Mouse (Mus musculus) adipocyte (in vitro differentiated cells): Measurements from ENCODE around the gene Htr2b.

Source experiments
- DNase-seq: peaks from one replicate; pipeline ENCODE4 v3.0.0-alpha.2; 2016; ENCODE audit warnings: low spot score

Gene Htr2b

DNA sequence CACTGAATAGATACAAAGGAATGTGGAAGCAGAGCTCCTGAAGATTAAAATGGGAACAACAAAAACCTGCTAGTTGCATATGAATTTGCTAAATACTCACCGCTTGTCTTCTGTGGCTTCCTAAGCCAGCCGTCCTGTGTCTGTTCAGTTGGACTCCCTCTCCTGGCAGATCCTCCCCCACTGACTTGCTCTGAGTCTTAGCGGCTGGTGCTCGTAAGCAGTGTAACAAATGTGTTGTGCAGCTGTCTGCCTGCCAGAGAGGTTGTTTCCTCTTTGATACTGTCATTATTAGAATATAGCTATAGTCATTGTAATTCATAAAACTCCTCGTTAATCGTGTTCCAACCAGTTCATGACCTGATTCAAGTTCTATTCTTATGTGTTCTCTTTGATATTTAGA lies at the start of gene Htr2b:
Gene Htr2b, minus strand, starts transcription at position 192 of the 400 bp plus-strand sequence.
- DNase-seq, result peak; percentile 5

DNA sequence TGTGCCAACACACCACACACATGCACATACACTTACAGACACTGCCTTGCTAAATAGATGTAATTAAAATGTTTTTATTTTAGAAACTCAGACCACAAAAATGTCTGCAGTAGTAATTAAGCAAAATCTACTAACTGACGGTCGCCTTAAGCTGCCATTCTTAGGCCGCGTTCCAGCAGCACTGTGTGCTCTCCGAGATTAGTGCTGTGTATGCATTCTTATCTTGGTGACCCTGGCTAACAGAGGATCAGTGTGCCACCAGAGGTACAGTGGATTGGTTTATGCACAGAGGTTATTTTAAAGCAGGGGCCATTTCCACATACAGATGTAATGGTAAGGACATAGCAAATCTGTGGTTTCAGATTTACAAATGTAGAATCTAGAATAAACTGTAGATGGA lies 49.3 kb upstream of the Htr2b start:
- DNase-seq, result no peak

DNA sequence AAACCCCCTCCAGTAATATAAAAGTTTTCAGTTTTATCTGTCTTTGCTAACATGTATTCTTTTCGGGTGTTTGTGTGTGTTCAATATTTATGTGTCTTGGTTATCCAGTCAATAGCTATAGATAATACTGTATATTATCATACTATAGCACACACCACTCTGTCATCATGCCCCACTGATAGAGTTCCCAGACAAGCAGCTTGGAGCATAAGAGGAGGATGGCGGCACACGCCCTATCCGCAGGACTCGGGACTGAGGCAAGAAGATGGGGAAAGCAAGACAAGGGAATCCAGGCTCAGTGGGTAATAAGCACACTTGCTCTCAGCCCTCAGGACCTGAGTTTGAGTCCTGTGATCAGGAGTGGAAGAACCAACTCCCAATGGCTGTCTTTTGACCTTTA lies 48.7 kb upstream of the Htr2b start:
- no peak for DNase-seq

DNA sequence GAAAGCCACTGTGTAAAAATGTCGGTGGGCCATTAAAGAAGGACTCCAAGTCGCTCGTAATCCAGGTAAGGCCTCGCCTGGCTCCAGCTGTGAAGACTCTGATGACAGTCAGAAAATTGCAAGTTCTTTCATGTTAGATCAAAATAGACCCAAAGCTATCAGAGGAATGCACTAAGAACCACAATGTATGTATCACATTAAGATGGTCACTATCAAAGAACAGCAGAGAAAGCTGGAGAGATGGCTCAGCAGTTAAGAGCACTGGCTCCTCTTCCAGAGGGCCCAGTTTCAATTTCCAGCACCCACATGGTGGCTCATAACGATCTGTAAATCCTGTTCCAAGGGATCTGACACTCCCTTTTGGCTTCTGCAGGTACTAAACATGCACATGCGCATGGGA lies 48.3 kb upstream of the Htr2b start:
- no peak for DNase-seq

DNA sequence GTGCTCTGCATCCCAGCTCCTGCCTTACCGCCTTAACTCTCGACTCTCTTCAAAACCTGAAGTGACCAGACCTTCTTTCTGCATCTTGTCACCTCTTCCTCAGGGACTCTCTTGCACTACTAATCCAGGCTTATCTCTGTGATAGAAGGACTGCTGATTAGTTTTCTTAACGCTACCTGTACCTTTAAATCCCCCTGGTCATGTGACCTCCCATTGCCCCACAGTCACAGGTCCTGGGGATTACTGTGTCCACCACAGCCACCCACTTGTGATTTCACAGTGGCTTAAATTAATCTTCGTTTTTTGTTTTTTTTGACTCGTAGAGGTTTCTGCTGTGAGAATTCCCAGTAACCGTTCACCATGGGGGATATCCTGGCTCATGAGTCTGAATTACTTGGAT lies 44.8 kb upstream of the Htr2b start:
- DNase-seq, result no peak

GRCm38 (mm10) chr1:86156075-86156474 lies 44.3 kb upstream of the Htr2b start:
- no peak for DNase-seq

GRCm38 (mm10) chr1:86154824-86155164 lies 43.0 kb upstream of the Htr2b start:
- DNase-seq, result no peak

DNA sequence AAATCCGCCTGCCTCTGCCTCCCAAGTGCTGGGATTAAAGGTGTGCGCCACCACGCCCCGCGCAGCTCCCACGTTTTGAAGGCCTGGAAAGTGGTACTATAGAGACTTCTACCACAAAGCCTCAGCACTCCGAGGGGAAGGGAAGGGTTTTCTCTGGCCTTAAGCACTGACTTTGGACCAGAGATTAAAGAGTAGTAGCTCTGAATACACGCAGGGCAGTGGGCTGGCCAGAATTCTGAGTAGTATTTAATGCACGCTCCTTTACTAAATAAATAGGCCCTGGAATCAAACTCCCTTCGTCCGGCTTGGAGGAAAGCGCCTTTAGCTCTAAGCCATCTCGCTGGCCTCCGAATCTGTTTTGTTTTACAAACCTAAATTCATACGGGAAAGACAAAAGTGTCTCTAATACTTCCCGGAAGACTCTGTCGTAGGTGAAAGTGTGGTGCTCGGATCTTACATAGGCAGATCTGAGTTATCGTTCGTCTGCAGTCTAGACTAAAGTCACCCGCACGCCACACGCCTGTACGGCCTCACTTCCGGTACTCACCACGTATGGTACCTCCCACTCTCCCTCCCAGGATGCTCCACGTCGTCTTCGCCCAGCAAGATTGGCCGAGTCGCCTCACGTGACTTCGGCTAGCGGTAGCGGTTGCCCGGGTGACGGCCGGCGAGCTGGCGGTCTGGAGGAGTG lies 42.5 kb upstream of the Htr2b start, which contains the start of gene Armc9:
Gene Armc9, plus strand, starts transcription at position 648 of the 691 bp plus-strand sequence.
- DNase-seq, result peak; percentile 95

DNA sequence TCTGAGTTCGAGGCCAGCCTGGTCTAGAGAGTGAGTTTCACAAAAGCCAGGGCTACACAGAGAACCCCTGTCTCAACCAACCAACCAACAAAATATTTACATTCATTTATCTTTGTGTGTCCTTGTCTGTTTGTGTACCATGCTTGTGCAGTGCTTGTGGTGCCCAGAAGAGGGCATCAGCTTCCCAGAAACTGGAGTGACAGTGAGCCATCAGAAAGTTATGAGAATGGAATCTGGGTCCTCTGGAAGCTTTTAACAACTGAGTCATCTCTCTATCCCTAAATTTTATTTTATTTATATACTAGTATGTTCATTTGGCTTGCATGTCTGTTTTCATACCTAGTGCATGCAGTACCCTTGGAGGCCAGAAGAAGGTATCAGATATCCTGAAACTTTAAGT lies 40.8 kb upstream of the Htr2b start:
- no peak for DNase-seq

DNA sequence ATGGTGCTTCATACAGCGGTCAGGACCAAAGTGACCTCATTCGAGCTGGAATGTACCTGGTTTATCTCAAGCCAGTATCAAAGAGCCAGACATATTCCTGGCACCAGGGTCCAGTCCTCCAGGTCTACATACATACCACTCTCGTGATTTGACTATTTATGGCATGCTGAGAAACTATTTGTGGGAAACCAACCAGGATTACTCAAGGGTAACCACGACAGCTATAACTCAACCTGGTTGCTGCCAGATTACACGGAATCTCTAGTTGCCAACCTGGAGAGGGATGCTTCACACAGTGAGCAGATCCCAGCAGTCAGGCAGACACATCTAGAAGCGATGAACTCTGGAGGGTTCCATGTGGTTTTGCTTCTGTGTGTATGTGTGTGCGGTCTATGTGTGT lies 39.6 kb upstream of the Htr2b start:
- no peak for DNase-seq

DNA sequence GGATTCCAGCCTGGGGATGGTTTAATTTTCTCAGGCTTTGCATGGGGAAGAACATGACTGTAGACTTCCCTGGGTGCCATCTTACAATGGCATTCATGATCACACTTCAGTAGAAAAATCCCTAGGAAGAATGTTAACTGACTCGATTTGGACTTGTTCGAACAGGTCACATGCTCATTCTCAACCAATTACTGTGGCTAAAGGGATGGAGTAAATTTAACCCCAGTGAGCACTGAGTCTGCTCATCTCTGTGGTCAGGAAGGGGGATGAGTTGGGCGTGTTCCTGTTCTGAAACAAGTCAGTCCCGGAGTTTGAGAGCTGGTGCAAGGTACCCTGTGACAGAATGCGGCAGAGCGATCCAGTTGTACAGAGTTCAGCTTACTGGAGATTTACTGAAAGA lies 39.2 kb upstream of the Htr2b start:
- DNase-seq, result no peak

GRCm38 (mm10) chr1:86148161-86148560 lies 36.4 kb upstream of the Htr2b start:
- no peak for DNase-seq

DNA sequence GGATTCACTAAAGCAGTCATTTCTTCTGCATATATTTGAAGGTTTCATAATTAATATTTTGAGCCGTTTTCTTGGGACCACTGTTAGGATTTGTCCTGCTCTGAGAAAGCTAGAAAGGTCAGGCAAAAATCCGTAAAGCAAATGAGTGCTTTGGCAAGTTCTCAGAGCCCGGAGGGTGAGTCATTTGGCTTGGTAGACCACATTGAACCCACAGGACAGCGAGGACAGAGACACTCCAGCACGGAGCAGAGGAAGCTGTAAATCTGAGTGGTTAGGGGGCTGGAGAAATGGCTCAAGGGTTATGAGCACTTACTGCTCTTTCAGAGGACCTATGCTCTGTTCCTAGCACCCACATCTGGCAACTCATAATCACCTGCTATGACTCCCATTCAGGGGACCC lies 35.8 kb upstream of the Htr2b start:
- peak; percentile 52 for DNase-seq

GRCm38 (mm10) chr1:86146293-86146692 lies 34.5 kb upstream of the Htr2b start:
- peak; percentile 13 for DNase-seq

DNA sequence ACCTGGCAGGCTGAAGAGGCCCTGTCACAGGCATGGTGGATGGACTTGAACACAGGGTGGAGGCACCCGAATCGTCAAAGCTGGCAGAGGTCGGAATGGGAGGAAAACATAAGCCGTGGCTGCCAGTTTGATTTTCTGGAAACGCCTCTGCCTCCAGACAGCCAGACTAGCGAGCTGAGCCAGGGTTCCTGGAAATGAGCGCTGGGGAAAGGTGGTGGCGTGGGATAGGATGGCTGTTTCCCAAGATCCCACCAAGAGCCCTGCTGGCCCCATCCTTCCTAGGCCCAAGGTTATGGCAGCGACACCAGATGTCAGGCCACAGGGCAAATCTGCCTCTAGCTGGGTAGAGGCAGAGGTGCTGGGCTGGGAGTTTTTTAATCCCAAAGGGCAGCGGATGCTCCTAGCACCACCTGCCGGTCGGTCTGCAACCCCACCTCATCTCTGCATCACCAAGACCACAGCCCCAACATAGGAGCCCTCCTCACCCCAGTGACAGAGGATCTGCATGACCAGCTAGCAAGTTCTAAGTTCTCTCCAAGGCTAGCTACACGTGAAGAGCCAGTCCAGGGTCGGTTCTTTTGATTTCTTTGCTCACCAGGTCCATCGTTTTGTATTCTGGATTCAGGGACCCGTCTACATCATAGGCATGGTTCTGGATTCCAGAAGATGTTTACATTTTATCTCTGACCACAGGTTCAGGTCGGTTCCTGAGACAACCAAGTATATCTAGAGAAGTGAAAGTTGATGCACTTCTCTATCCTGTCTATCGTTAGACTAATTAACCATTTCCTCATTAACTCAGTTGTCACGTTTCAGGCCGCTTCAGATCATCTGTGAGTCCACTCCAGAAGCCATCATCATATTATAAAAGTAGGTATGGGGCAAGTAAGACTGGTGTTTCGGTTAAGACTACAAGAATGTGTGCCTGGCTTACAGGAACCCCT lies 32.5 kb upstream of the Htr2b start:
- DNase-seq, result no peak

GRCm38 (mm10) chr1:86143165-86143564 lies 31.4 kb upstream of the Htr2b start:
- DNase-seq, result no peak

DNA sequence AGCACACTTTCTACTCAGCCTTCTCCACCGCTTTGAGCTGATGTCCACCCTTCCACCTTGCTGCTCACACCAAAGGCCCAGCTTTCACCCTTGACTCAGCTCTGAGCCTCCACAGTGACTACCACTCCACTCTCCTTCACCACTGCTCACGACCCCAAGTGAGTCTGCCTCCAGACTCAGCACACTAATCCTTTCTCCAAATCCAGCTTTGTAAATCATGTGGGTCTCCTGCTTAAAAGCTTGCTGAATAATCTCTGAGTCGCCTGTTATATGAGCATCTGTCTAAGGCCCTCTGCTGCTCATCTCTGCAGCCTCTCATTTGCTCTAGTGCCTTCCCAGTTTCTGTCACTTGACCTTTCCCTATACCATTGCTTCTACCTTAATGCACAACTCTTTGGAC lies 29.3 kb upstream of the Htr2b start:
- no peak for DNase-seq

DNA sequence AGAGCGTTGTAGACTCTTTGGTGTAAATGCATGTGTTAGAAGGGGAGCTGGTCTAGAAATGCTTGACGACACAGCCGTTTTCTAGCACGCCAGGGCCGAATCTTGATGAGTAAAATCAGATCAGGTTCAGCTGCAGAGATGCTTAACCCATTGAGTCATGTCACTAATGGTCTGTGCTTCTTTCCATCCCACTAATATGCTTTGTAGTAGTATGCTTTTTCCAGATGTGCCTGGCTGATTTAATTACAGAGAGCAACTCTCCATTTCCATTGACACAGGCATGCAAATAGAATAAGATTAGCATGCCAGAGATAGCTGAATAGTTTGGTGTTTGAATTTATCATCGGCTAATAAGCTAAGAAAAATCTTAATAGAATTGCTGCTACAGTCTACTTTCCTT lies 23.5 kb upstream of the Htr2b start:
- no peak for DNase-seq

DNA sequence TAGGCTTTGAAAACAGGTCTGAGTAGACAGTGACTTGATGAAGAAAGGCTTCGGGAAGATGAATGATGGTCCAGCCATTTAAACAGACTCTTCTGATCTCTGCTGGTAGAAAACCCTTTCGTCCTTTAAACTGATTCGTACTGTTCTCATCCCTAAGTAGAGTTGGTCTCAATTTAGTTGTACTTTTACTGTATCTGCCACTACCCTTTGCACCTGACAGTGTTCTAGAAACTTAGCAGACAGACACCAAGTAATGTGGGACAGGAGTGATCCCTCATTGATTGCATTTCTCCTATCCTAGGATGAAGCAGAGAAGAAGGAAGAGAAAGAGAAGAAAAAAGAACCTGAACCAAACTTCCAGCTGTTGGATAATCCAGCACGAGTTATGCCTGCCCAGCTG lies 21.6 kb upstream of the Htr2b start, which contains the start of gene Gm21972:
Gene Gm21972, plus strand, starts transcription at position 301 of the 400 bp plus-strand sequence.
- no peak for DNase-seq

- DNase-seq, result no peak
Observed at GRCm38 (mm10) chr1:86126036-86126435, 14.3 kb upstream of the Htr2b start.

DNA sequence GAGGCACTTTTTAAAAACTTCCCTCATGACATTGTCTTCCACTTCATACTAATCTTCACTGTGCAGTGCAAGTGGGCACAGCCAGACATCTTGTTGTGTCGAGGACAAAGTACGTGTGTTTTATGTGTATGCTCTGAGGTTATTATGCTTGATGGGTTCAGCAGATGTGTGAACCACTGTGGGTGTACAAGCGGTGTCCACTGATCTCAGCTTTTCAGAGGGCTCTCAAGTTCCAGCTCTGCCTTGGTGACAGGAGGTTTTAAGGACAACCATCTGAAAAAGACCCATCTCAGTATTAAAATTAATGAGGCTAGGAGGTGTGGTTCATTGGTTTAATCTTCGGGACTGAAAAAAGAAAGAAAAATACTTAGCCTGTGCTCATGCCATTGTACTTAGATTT lies 7.8 kb upstream of the Htr2b start:
- no peak for DNase-seq

DNA sequence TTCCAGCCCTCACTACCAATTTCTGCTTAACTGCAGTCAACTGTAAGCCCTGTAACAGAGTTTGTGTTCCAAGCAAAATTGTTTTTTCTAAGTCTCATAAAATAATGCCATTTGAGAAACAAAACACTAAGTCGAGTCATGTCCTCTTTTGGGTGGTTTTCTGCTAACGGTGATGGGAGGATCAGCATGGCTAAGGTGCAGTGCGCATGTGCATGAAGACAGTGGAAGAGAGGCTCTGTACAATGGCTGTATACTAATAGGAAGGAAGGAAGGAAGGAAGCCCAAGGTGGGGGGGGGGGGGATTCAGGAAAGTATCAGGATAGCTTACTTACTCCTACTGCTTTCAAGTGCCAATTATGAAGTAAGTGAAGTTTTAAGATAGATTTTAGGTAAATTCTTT lies 2.4 kb upstream of the Htr2b start:
- DNase-seq, result no peak

- DNase-seq, result no peak
Observed at GRCm38 (mm10) chr1:86105054-86105453, 6.7 kb downstream of the Htr2b start.
